Mouse (Mus musculus): Measurements from ENCODE around the gene Babam2.

GRCm38 (mm10) chr5:31774976-31775375 is 77.5 kb downstream of the Babam2 start:
- TF ChIP-seq CTCF (IDR thresholded peaks at IDR 0.05; ENCODE audit: extremely low read depth, insufficient read depth, low read length) (no peak), POLR2A (IDR thresholded peaks at IDR 0.05; ENCODE audit: extremely low read depth, insufficient read depth, low read length) (no peak)
